Mouse (Mus musculus) small intestine, adult 2 months (tissue): ENCODE data around the gene Rbp7. TPM values are rescaled to one million over a fixed set of nuclear protein-coding genes. Genes with fewer than 3 reads are reported as not detected.
"Not testable (repeated sequence)": the region's sequence is repeated elsewhere in the genome, so short reads cannot be mapped to it uniquely, and the experiment has no call there.

Experiments
- H3K27ac ChIP-seq: fragments of 200-500 bp; 2 replicates; pipeline ENCODE4 v1.5.1; 2012; ENCODE audit warnings: low read depth, low read length, control low read depth, inconsistent platforms; ENCODE audit not compliant: insufficient read depth
- H3K27me3 ChIP-seq: fragments of 200-500 bp; 2 replicates; pipeline ENCODE4 v1.6.1; 2012; ENCODE audit warnings: mild to moderate bottlenecking, moderate library complexity, low read length, inconsistent platforms; ENCODE audit not compliant: control insufficient read depth, insufficient read depth
- H3K36me3 ChIP-seq: fragments of 200-500 bp; 2 replicates; pipeline ENCODE4 v1.6.1; 2012; ENCODE audit warnings: mild to moderate bottlenecking, low read length, control low read depth, inconsistent platforms; ENCODE audit not compliant: control insufficient read depth, insufficient read depth
- H3K4me1 ChIP-seq: fragments of 200-500 bp; 2 replicates; pipeline ENCODE4 v1.6.1; 2012; ENCODE audit warnings: low read length, inconsistent platforms, mixed read lengths; ENCODE audit not compliant: control insufficient read depth, insufficient read depth, insufficient read length
- H3K4me3 ChIP-seq: fragments of 200-500 bp; 2 replicates; pipeline ENCODE4 v1.5.1; 2012; ENCODE audit warnings: low read depth, mild to moderate bottlenecking, control low read depth, inconsistent platforms, low read length, moderate library complexity
- CTCF ChIP-seq: fragments of 200-500 bp; IDR thresholded peaks from 2 replicates; pipeline ENCODE4 v1.5.1; 2012; ENCODE audit warnings: low read depth, mild to moderate bottlenecking, control low read depth, inconsistent platforms, low read length, moderate library complexity, mixed read lengths; ENCODE audit not compliant: insufficient replicate concordance, insufficient read length; ENCODE audit errors: extremely low read depth
- POLR2A ChIP-seq: fragments of 200-500 bp; IDR thresholded peaks from 2 replicates; pipeline ENCODE4 v1.6.1; 2012; ENCODE audit warnings: low read depth, mild to moderate bottlenecking, control low read depth, inconsistent platforms, low read length, moderate library complexity
- WGBS: fragments of 180-500 bp; shearing (Covaris S2); methylation state at CpG from one replicate; pipeline ENCODE4 v1.1.7; 2018; 5-methylcytosine and 5-hydroxymethylcytosine counted together
- polyA plus RNA-seq: library from polyadenylated mRNA; depleted of rRNA; stranded (reverse); fragments of >200 nt; gene quantifications from 2 replicates; pipeline ENCODE4 v1.2.3, GENCODE M21; 2012

The Rbp7 gene
- polyA plus RNA-seq, 1 experiment = 3.9 TPM

- H3K27me3 ChIP-seq = no peaks in the 10 kb centered on the region
- no peak overlapping the region for H3K27ac ChIP-seq
- WGBS = 63% methylated on average over 6 of the region's 6 CpGs
- H3K4me3 ChIP-seq = no peak overlapping the region
- peaks cover 3% of the 10 kb centered on the region; the same call in 1 of the 2 replicates for H3K36me3 ChIP-seq
- H3K4me1 ChIP-seq = peaks cover 9% of the 10 kb centered on the region
- TF ChIP-seq CTCF (no peak), POLR2A (no peak)
Observed at GRCm38 (mm10) chr4:149463435-149463950, 8.7 kb upstream of the Rbp7 start.

GRCm38 (mm10) chr4:149462305-149462971, 7.7 kb upstream of the Rbp7 start:
- H3K27ac ChIP-seq = no peak overlapping the region
- TF ChIP-seq POLR2A (no peak), CTCF (no peak)
- peaks cover 11% of the 10 kb centered on the region for H3K4me1 ChIP-seq
- no peak overlapping the region for H3K4me3 ChIP-seq
- H3K27me3 ChIP-seq = no peaks in the 10 kb centered on the region
- 59% methylated on average over 6 of the region's 6 CpGs for WGBS
- H3K36me3 ChIP-seq = no peaks in the 10 kb centered on the region

- WGBS = 41% methylated on average over 7 of the region's 7 CpGs
- peaks cover 11% of the 10 kb centered on the region for H3K4me1 ChIP-seq
- no peaks in the 10 kb centered on the region for H3K27me3 ChIP-seq
- H3K4me3 ChIP-seq = no peak overlapping the region
- TF ChIP-seq CTCF = no peak
- TF ChIP-seq POLR2A = no peak
- no peak overlapping the region for H3K27ac ChIP-seq
- no peaks in the 10 kb centered on the region for H3K36me3 ChIP-seq
Observed at GRCm38 (mm10) chr4:149461579-149462304, 7.0 kb upstream of the Rbp7 start.

- H3K4me1 ChIP-seq, H3K4me3 ChIP-seq, H3K27ac ChIP-seq, H3K36me3 ChIP-seq, H3K27me3 ChIP-seq: not testable (repeated sequence)
- 100% methylated on average over 2 of the region's 2 CpGs for WGBS
Observed at GRCm38 (mm10) chr4:149460475-149460874, 5.7 kb upstream of the Rbp7 start.

- Histone ChIP-seq H3K27me3 (no peaks in the 10 kb centered on the region), H3K27ac (no peak overlapping the region), H3K4me1 (peaks cover 11% of the 10 kb centered on the region), H3K4me3 (no peak overlapping the region), H3K36me3 (no peaks in the 10 kb centered on the region)
- WGBS = 60% methylated on average over 1 of the region's 1 CpGs
- TF ChIP-seq POLR2A (no peak), CTCF (no peak)
Observed at GRCm38 (mm10) chr4:149459425-149459824, 4.6 kb upstream of the Rbp7 start.

- Histone ChIP-seq H3K27me3 (no peaks in the 10 kb centered on the region), H3K4me3 (no peak overlapping the region), H3K4me1 (peaks cover 14% of the 10 kb centered on the region), H3K27ac (no peak overlapping the region), H3K36me3 (no peaks in the 10 kb centered on the region)
- no peak for TF ChIP-seq CTCF
- TF ChIP-seq POLR2A = no peak
- 62% methylated on average over 5 of the region's 5 CpGs for WGBS
Observed at GRCm38 (mm10) chr4:149458526-149458925, 3.7 kb upstream of the Rbp7 start.

- WGBS = 51% methylated on average over 6 of the region's 6 CpGs
- TF ChIP-seq POLR2A (no peak), CTCF (no peak)
- peaks cover 13% of the 10 kb centered on the region for H3K4me1 ChIP-seq
- no peak overlapping the region for H3K27ac ChIP-seq
- H3K36me3 ChIP-seq = no peaks in the 10 kb centered on the region
- no peaks in the 10 kb centered on the region for H3K27me3 ChIP-seq
- H3K4me3 ChIP-seq = no peak overlapping the region
Observed at GRCm38 (mm10) chr4:149457831-149458430, 3.2 kb upstream of the Rbp7 start.

- not testable (repeated sequence) for H3K4me3 ChIP-seq, H3K27ac ChIP-seq, H3K27me3 ChIP-seq, H3K36me3 ChIP-seq
- peaks cover 13% of the 10 kb centered on the region for H3K4me1 ChIP-seq
- 88% methylated on average over 27 of the region's 27 CpGs for WGBS
Observed at GRCm38 (mm10) chr4:149457163-149457562, 2.4 kb upstream of the Rbp7 start.
